Mouse (Mus musculus) heart, adult 2 months (tissue): ENCODE data around the gene Plppr3.

ENCODE experiments used
- CTCF ChIP-seq: fragments of 200-600 bp; IDR thresholded peaks from 2 replicates; pipeline ENCODE4 v1.8.1; 2022; ENCODE audit warnings: antibody characterized with exemption, mild to moderate bottlenecking, moderate library complexity
- POLR2A ChIP-seq: fragments of 200-500 bp; IDR thresholded peaks from 2 replicates; pipeline ENCODE4 v1.6.1; 2011; ENCODE audit warnings: mild to moderate bottlenecking, low read depth, low read length, control low read depth; ENCODE audit not compliant: insufficient read depth

DNA sequence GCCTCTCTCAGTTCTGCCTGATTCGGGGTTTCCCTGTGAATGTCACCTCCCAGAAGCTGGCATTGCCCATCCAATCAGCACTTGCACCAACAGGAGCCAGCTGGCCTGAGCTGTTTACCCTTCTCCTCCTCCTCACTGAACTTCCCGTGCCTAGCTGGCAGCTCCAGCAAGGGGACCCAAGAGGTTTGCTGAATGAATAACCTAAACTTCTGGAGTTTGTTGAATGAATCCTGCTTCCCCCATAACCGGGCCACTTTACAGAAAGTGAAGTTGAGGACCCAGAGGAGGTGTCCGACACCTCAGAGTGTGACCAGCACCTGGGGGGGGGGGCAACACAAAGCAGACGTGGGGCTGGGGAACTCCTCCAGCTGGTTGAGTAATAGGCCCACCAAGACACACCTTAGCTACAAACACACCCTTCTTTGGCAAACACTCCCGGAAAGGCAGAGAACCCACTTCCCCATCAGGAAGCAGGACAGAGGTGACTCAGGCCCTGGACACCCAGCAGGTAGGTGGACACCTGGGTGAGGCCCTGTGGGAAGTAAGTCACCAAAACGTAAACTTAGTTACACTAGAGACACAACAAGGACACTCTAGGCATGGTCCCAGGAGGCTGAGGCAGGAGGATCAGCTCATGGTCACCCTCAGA is 40.6 kb upstream of the Plppr3 start:
- TF ChIP-seq POLR2A (no peak), CTCF (no peak)
